Mouse (Mus musculus): ENCODE data around the gene Arsb.

Arsb gene

DNA sequence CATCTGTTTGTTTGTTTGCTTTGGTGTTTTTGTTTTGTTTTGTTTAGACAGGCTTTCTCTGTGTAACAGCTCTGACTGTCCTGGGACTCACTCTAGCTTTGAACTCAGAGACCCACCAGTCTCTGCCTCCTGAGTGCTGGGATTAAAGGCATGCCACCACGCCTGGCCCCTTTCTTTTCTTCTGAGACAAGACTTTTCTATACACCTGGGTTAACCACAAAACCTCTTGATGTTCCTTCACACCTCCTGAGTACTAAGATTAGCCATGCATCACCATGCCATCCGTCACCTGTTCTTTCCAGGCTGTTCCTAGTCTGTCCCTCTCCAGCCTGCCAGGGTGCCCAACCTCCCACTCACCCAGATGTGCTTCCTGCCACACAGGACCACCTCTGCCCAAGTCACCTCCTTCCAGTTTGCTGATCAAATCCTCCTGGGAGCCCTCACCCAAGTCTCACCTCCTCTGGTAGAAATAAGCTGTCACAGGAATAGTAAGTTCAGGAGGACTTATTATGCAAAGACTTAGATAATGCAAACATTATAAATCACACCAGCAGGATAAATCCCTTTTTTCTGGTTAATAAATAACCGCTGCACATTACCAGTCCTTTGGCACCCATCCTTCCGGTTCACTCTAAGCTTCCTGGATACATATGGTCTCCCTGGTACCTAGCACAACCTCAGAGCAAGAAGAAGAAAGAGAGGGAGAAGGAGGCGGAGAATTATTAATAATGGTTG lies 150.6 kb downstream of the Arsb start:
- DNase-seq (ENCODE audit: low read depth), result peak; percentile 60

DNA sequence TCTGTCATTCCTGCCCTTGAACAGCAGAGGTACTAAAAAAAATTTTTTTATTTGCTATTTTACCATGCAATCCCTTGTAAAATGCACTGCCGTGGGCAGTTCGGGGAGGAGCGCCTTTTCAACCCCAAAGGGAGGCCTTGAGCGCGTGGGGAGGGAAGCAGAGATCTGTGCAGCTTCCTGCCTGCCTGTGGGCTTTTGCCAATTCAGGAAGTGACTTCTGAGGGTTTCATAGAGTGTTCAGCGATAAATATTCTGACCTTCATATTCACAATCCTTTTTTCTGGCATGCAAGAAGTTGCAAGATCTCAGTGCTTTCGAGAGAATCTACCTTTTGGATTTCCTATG lies 151.1 kb downstream of the Arsb start:
- DNase-seq (ENCODE audit: low read depth), result peak; percentile 52

DNA sequence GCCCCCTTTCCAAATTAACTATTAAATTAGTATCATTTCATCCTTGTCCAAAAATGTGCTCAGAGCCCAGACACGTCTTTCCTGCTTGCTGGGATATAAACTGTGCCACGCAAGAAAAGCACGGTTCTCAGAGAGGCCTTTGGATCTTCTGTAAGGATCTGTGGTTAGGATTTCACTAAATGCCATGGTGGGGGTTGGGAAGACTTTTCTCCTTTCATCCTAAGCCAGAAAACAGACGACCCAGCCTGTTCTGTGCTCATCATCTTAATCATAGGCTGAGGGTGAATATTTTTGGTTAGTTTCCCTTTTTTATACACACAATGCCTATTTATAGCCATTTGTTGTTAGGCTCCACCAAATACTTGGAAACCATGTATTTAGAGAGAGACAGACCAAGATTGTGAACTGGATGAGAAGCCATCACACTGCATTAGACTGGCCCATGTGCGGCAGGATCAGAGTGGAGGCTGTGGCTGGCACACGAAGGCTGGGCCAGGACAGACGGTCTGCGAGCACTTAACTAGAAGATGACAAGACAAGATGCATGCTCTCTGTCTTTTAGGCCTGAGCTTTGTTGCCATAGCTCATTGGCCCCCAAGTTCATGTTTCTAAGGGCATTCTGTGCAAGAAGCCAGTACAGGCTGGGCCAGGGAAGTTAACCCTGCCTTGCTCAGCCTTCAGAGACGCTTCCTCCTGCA lies 153.5 kb downstream of the Arsb start:
- no peak for DNase-seq (ENCODE audit: low read depth)

DNA sequence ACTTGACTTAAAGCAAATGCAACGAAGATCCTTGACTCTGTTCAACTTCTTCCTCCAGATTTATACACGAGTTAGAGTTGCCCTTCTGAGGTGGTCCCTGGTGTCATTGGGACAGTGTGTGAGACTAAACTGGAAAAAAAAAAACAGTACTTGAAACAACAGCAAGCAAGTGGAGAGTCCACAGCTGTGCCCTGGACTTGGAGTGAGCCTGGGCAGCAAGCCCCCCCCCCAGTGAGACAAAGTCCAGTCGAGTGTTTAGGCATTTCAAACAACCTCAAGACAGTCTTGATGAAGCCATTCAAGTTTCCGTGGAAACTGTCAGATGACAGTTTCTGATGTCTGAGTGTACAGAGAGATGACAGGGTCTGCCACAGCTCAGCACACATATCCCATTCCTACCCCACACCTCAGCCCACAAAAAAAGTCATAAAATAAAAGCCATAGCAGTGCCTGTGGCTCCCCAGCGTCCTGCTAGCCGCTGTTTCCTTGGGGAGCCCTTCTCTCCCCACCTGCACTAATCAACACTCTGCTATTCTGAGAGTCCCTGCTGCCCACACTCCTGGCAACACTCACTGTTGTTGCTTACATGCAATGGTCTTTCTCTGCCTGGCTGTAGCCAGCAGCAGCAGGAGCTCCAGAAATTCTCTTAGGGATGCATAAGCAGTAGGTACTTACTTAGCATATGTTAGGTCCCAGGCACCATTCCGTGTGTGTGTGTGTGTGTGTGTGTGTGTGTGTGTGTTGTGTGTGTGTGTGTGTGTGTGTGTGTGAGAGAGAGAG lies 159.3 kb downstream of the Arsb start:
- no peak for DNase-seq (ENCODE audit: low read depth)

DNA sequence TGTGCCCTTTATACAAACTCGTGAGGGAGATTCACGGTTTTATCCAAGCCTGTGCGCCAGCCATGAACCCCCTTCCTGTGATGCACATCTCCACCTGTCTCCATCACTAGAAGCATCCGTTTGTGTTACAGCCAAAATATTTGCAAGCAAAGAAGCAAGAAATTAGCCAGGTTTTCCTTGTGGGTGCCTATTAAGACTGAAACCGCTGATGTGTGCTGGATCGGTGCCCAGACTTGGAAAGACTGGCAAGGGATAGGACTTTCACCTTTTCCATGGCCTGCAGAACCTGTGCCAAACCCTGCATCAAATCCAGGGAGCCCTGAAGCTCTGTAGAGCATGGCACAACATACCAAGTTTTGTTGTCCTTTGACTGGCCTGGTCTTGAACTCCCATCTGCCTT lies 165.0 kb downstream of the Arsb start:
- DNase-seq (ENCODE audit: low read depth), result no peak

DNA sequence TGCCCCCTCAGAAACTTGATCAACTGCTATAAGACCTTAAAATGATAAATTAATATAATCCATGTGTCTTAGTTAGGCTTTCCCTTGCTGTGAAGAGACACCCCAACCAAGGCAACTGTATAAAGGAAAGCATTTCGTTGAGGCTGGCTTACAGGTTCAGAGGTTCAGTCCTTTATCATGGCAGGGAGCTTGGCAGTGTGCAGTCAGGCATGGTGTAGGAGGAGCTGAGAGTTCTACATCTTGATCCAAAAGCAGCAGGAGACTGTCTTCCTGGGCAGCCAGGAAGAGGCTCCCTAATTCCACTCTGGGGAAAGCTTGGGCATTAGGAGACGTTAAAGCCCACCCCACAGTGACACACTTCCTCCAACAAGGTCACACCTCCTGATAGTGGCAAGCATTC lies 166.7 kb downstream of the Arsb start:
- DNase-seq (ENCODE audit: low read depth), result no peak

DNA sequence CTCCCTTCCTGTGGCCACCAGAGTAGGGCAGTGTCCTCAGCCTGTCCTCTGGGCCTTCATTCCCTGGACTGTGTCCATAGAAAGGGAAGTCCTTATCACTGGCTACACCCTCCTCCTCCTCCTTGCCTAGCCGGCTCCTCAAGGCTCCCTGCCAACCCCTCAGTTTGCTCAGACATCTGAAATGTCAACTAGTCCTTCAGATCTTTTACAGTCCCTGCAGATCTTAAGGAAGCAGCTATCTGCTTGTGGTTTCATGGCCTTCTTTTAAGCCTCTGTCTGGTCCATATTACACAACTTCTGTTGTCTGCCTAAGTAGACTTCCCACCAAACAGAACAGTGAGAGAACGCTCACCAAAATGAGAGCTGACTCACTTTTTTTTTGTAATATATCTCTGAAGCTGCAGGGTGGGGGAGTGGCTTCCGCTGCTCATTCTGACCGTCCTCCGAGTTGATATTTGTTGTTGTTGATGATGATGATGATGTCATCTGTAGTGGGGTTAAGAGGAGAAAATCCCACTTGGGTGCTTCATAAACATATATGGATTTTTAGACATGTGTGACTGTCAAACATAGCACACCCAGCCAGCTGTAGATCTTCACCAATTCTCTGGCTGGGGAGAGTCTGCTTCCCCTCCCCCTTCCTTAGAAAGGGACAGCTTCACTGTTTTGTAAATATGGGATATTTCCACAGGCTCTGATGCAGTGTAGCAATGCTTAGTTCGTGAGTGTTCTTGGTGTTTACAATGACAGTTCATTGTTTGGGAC lies 168.1 kb downstream of the Arsb start:
- peak; percentile 31 for DNase-seq (ENCODE audit: low read depth)

DNA sequence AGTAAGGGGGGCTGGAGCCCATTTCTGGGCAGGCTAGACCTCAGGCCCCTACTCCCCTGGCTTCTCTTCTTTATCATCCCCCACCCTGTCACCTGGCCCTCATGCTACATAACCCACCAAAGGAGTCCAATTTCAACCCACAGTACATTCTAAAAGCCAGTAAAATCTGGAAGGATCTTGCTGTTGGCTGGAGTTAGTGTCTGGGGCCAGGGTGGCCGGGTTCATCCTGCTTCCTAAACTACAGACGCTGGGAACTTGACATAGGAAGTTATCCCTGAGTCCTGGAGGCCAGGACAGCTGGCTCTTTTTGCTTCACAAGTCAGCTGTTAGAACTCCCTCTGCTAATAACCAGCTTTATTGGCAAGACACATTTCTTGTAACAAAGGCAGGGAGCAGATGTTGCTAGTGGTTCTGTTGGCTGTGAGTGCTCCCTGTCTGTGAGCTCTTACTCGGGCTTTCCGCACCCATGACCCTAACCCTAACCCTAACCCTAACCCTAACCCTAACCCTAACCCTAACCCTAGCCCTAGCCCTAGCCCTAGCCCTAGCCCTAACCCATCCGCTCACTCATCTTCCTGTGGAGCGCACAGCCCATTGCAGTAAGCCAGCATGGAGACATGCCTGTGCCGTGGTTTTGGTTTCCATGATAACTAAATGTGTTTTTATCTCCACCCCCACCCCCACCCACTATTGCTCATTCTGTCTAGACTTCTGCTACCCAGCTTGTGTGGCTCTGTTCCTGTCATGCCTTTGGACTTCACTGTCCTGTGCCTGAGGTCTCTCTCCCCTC lies 169.5 kb downstream of the Arsb start:
- no peak for DNase-seq (ENCODE audit: low read depth)

DNA sequence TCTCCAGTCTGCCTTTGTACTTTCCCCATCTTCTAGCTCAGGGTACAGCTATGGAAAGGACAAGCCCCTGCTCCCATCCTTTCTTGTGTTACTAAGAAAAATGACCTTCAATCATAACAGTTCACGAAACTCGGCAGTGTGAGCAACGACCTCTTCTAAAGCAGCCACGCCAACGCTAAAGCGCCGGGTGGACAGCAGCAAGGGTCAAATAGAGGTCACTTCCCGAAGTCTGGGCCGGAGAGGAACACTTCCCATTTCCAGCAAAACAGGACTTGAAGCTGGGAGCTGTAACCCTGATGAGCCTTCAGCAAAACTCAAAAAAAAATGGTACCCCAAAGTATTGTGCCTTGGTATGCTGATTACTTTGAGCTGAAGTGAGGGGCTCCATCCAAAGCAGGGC lies 179.6 kb downstream of the Arsb start:
- no peak for DNase-seq (ENCODE audit: low read depth)

DNA sequence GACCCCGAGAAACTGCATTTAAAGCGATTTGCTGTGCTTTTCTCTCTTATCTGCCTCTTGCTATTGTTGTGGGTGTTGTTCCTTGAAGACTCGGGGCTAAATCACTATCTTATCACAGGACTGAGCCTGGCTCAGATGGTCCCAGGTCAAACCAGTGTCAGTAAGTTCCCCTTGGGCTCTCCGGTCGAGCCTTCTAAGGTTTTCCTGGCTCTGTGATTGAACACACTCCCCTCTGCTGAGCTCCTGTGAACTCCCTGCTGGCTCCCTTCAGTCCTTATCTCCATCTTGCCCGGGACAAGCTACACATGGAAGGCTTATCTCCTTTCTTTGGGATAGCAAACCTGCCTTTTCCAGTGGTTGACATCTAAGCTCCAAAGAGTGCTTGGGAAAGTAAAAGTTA lies 180.1 kb downstream of the Arsb start:
- DNase-seq (ENCODE audit: low read depth), result no peak

DNA sequence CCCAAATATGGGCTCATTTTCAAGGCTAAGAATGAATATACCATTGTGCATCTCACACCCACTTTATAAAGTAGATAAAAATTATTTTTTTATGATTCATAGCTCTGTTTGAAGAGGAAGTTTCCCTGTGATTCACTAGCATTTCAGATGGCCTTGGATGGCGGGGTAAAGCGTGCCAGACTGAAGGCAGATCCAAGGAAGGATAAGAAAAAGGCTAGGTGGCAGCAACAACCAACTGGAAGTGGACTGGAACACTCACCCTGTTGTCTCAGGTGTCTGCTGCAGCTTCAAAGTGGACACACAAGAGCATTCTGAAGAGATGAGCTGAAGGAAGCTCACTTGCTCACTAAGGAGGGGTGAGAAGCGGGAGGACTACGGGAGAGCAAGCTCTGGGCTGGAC lies 181.0 kb downstream of the Arsb start:
- DNase-seq (ENCODE audit: low read depth), result no peak

DNA sequence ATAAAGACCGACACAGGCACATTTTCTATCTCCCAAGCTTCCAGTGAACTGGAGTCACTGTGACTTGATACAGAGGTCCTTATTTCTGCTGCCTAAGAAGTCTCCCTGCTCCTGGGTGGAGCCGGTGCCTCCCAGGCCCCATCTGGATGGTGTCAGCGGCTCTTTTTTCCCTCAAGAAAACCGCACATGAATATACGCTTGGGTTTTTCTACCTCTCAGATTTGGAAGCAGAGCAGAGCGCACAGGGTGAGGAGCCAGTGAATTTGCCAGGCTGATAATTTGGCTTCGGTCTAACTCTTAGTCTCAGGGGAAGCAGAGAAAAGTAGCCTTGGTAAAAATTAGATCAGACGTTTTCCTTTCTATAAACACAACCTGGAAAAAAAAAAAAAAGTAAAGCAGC lies 186.5 kb downstream of the Arsb start:
- DNase-seq (ENCODE audit: low read depth), result no peak

DNA sequence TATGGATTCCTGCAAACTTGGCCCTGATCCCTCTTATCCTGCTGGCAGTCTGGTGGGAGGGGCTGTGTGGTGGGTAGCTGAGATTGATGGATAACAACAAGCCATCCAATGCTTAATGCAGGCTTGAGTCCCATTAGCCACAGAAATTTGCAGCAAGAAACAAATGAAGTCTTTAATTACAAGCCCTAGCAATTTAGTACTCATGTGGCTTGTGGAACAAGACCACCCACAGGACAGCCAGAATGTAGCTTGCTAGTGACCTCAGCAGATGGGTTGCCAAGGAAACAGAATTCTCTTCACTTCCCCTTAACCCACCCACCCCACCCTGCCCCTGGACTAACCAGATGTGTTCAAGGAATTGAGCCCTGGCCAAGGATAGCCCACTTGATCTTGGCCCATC lies 194.8 kb downstream of the Arsb start:
- no peak for DNase-seq (ENCODE audit: low read depth)

DNA sequence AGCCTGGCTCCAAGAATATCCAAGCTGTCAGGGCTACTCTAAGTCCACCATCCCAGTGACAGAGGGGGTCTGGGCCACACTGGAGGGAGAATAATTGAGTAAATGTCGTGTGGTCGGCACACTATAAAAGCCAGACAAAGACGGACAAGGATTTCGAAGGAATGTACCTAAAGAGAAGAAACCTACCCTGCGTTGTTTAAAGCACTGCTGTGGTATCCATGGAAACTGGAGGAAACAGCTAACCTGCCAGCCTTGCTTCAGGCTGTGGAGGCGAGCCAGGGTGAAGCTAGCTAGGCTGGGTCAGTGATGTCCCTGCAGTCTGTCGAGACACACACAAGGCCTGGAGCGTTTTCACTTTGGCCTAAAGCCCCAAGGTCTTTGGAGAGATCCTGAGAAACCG lies 195.7 kb downstream of the Arsb start:
- no peak for DNase-seq (ENCODE audit: low read depth)

DNA sequence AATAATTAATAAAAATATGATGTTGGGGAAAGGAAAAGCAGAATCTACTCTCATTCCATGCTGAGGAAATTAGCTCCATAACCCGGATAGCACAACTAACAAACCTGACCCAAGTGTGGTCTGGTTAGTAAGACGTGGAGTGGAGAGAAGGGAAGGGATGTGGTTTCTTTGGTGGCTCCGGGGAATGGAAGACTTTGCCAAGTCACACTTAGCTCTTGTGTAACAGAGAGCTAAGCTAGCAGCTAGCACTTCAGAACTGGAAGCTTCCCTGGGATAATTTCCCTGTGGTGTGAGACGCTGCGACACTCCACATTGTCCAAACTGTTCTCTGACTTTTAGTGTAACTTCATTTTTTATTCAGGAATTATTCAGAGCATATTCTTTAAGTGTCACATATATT lies 198.7 kb downstream of the Arsb start:
- DNase-seq (ENCODE audit: low read depth), result no peak

DNA sequence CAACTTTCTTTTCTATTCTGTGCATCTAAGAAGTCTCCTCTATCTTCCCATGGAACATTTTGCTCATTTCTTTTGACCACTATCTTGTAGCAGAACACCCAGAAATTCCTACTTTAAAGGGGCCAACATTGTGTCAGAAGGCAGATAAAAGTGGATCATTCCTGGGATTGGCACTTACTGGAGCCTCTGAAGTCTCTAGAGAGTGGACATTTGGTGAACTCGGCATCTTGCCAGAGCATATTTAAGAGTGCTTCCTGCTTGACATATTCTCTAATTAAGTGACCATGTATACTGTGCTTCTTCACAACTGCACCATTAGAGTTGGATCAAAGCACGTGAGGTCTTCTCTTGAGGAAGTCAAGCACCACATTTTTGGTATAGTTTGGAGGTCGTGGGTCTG lies 201.0 kb downstream of the Arsb start:
- no peak for DNase-seq (ENCODE audit: low read depth)

DNA sequence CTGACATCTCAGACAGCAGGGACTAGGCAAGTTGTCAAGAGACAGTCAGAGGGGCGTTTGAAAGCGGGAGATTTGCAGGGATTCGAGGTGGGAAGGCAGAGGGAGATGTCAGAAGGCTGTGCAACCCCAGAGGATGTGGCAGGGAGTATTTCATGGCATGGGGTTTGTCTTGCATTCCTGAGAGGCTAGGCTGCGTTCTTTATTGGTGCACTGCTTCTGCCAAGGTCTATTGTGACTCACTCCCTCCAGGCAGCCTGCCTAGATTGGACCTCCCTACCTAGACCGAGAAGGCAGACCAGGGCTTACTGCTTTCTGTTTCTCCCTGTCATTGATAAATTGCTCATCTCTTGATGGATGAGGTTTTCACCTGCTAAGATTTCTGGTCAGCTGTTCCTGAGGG lies 204.2 kb downstream of the Arsb start:
- DNase-seq (ENCODE audit: low read depth), result no peak

DNA sequence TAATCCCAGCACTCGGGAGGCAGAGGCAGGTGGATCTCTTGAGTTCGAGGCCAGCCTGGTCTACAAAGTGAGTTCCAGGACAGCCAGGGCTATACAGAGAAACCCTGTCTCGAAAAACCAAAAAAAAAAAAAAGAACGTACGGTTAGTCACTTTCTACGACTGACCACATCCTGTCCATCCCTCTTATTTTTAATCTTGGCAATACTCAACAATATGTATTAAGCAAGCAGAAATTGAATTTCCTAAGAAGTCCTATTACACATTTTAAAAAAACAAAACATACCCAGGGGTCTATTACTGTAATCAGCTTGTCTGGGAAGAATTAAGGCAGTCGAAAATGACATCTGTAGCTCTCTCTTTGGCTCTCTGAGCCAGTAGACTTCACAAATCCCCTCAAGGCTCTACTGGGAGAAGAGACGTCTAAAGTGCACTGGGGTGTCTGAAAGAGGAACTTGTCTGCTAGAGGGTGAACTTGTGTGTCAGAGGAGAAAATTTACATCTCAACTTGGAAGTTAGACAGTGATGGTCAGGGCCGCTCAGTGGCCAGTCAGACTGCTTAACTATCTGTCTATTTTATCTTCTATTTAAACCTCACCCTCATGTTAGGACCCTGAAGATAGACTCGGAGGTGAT lies 205.6 kb downstream of the Arsb start:
- DNase-seq (ENCODE audit: low read depth), result no peak

DNA sequence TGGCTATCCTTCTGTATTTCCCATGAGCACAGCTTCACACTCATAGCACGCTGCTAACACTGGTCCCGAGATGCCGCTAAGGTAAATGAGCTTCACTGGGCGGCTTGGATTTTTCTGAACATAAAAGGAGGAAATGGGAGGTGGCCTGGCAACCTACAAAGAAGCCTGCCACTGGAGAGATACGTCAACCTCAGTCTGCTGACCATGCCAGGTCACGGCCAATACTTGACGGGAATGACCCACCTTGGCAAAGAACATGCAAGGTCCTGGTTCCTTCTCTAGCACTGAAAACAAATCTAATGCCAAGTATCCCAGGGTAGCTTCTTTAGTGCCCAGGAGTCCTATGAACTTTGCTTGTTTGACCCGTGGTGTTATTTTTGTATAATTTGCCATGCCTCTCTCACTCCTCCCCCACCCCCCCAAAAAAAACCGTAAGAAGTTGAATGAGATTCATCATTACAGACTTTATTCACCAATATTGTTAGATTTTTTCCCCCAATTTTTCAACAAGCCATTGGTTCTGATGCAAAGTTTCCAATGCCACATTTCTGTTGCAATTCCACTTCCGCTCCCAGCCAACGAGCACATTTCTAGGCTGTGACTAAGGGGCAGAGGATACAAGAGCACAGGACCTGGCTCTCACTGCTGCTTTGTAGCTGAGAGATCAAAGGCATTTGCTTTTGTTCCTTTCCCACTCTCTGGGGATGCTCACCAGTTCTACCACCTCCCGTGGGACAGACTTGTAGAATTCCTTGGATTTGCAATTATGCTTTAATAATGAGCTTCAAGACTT lies 207.5 kb downstream of the Arsb start:
- DNase-seq (ENCODE audit: low read depth), result no peak

DNA sequence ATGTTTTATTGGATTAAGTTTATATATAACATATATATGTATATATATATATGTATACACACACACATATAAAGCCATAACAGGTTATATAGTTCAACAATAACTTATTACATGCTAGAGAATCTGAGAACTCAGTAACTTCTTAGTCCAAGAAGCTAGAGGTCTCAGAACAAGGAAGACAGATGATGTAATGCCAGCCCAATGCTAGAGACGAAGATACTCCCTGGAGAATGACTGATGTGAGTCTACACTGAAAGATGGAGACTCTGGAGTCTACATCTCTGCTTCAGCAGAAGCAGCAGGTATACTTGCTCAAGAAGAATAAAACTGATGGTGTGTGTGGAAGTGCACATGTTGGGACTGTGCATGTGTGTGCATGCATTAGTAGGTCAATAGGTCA lies 208.3 kb downstream of the Arsb start:
- DNase-seq (ENCODE audit: low read depth), result no peak
